Mouse (Mus musculus): ENCODE data around the gene Zfp57.
A peak's percentile ranks its signal among the peaks of the same experiment; 100 is the strongest.
"Not testable (repeated sequence)": the region's sequence is repeated elsewhere in the genome, so short reads cannot be mapped to it uniquely, and the experiment has no call there.

Gene Zfp57

DNA sequence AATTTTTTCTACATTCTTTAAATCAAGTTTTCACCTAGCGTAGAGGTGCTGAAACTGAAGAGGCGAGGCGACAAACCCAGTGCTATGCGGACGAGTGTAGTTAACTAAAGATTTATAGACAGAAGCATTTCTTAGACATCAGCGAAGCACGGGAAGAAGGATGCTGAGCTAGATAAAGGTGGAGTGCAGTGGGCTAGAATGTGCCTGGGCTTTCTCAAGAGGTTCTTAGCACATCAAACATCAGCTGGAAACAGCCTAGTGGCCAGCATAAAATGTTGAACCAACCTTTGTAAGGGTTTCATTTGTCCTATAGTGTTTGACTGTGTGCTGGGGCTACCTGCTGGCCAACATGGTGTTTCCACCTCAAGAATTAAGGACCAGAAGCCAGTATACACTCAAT lies at the start of gene Zfp57:
Zfp57 (plus strand) TSS at position 301 of the 400 bp plus-strand sequence.
- DNase-seq: no peak

DNA sequence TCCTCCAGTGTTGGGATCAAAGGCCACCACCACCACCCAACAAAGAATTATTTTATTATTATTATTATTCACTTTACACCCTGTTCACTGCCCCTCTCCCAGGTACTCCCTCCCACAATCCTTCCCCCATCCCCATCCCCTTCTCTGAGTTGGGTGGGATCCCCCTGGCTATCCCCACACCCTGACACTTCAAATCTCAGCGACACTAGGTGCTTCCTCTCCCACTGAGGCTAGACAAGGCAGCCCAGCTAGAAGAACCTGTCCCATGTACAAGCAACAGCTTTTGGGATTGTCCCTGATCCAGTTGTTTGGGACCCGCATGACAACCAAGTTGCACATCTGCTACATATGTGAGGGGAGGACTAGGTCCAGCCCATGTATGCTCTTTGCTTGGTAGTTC lies 48.3 kb upstream of the Zfp57 start:
- no peak for DNase-seq

DNA sequence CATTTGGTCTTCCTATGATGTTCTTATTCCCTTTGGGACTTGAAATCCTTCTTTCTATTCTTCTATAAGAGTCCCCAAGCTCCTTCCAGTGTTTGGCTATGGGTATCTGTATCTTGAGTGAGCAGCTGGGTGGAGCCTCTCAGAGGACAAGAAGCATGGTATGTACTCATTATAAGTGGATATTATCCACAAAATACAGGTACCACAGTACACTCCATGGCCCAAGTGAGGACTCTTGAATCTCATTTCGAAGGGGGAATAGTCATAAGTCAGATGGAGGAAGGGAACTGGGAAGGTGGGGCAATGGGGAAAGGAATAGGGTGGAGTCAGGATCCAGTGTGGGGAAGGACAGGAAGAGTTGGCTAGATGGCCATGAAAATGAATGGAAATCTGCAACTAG lies 47.9 kb upstream of the Zfp57 start:
- no peak for DNase-seq

DNA sequence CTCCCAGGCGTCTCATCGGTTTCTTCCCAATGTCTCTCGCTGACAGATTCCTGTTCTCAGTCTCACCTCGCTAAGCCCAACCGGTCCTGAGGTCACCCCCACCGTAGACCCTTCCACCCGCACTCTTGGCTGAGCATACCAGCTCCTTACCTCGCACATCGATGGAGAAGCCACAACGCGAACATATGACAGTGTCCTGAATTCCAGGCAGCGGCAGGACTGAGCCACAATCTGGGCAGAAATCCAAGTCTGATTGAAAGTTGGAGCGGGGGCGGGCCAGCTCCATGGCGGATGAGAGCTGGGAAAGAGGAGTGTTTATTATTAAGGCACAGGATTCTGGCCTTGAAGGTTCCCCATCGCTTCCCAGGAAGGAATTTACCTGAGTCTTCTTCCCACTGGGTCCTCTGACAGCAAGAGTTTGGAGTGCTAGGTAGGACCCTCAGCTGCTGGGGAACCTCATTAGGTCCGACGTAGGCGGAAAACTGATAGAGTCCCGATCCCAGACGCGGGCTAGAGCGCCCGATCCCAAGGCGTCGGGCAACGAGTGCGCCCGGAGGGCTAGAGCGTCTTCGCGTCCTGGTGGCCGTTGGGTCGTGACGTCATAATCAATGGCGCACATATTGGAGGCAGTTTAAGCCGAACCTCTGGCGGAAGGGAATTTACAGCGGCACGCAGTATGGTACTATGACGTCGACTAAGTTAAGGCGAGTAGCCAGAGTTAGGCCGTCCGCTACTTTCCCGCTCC lies 42.8 kb upstream of the Zfp57 start, which contains the start of the genes Znrd1 and Znrd1as:
Znrd1 (minus strand) TSS at position 561 of the 745 bp plus-strand sequence.
Znrd1as (plus strand) TSS at position 594 of the 745 bp plus-strand sequence.
- DNase-seq: peak; percentile 98

DNA sequence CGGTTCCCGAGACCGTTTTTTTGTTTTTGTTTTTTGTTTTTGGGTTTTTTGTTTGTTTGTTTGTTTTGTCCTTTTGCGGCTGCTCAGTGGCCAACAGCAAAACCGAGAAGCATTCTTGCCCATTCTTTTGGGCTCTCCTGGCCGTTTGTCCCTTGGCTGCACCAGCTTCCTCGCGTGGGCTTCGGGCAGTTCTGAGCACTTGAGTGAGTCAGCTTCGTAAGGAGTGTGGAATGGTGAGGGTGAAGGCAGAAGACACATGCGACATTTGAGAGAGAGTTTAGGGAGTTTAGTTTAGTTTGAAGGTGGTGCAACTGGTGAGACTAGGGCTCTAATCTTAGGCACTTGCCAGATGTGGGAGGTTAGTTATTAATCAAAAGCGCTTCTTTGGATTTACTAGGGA lies 42.1 kb upstream of the Zfp57 start:
- peak; percentile 42 for DNase-seq

DNA sequence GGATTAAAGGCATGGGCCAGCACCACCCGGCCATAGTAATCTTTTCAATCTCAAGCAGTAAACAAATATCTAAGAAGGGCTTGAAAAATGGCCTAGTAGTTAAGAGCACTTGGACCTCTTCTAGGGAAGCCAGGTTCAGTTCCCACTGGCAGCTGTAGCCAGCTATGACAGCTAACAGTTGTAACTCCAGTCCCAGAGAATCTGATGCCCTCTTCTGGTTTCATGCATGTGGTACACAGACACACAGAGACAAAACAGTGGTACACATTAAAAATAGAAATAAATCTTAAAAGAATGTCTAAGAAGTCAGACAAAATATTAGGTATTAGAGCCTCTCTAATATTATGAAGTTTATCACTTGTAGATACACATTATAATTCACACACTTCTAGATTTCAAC lies 39.8 kb upstream of the Zfp57 start:
- DNase-seq: no peak

DNA sequence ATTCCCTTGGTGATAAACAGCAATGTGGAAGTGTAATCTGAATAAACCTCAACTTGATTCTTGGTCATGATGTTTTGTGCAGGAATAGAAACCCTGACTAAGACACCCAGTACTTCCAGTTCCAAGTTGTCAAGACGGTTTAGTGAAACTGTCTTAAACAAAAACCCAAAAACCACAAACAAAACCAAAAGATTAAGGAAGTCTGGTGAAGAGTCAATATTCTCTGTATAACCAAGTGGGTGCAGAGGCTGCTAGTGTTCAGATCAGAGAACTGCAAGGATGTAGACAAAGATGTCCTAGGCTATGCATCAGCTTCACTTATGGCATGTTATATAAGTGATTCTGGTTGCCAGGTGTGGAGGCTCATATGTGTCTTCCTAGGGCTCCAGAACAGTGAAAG lies 34.1 kb upstream of the Zfp57 start:
- DNase-seq: no peak

DNA sequence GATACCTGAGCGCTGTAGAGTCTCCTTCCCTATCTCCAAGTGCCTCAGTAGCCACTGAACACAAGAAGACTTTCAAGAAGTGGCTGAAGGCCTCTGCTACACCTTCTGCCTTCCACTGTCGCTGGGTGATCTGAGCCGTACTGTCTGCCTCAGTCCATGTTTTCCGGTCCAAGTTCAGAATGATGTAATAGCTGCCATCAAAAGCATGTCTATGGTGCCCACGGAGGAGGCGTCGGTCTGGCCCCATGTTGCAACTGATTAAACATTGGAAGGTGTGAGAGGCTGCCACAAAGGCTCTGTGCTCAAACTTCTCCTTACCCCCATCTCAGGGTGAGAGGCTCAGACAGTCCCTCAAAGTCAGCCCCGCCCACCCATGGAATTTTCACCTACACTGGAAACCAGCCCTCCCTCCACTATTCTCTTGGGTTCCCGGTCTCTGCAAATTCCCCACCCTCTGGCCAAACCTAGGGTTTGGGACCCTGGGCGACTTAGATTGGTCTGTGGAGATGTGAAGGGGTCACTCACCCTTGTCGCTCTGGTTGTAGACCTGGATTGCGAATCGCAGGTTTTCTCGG lies 30.6 kb upstream of the Zfp57 start:
- no peak for DNase-seq

DNA sequence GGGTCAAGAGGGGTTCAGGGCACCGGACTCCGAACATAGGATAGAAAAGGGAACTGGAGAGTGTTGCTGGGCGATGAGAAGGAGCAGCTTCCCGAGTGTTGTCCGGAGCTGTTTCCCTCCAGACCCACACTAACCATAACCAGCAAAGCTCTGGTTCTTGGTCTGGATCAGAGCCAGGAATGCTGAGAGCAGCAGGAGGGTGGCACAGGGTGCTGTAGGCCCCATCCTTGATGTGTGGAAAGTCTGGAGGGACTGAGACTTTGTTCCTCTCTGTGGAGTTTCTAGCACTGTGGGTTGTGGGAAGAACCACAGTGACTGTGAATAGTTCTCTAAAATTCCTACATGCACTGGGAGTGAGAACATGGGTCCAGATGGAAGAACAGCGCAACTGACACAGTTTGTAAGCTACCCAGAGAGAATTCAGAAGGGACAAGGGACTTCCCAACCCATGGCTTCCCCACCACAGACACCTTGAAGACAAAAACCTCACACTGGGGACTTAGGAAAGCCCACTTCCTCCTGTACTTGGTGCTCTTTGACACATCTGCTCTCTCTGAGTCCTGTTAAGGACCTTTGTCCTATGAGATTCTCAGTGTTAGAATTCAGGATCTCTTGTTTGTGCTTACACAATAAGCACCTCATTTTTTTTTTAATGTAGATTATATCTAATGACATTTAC lies 29.7 kb upstream of the Zfp57 start:
- no peak for DNase-seq

DNA sequence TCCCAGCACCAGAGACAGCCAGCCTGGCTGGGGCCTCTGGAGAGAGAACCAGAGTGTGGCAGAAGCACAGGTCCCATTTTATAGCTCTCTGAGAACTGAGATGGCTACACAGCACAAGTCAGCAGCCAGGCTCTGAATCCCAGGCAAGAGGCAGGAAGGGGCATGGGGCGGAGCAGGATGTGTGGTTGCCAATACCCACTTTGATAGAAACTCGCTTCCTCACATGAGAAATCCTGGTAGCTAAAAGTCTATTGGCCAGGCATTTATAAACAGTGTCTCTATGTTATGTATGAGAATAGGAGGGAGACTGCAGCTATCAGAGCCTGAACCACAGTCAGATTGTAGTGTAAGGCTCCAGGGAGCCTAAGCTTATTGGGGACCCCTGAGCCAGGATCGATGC lies 28.2 kb upstream of the Zfp57 start:
- no peak for DNase-seq

DNA sequence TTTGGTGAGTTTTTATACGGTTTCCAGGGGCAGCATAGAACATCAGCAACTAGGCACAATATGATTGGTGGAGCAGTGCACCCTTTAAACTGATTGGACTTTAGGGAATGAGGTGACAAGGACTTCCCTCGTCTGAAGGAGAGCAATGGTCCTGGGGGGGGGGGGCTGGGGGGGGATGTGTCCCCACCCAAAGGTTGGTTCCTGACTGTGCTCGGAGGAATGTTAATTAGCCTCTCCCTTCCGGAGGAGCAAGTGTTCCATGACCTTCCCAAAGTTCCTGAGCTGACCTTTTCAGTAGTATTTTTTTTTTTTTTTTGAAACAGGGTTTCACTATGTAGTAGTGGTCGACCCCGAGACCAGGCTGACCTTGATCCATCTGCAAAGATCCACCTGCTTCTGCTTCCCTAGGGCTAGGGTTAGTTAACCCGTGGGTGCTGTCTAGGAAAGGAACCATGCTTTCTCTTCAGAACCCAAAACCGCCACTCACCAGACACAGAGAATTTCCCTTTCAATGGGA lies 27.6 kb upstream of the Zfp57 start:
- no peak for DNase-seq

DNA sequence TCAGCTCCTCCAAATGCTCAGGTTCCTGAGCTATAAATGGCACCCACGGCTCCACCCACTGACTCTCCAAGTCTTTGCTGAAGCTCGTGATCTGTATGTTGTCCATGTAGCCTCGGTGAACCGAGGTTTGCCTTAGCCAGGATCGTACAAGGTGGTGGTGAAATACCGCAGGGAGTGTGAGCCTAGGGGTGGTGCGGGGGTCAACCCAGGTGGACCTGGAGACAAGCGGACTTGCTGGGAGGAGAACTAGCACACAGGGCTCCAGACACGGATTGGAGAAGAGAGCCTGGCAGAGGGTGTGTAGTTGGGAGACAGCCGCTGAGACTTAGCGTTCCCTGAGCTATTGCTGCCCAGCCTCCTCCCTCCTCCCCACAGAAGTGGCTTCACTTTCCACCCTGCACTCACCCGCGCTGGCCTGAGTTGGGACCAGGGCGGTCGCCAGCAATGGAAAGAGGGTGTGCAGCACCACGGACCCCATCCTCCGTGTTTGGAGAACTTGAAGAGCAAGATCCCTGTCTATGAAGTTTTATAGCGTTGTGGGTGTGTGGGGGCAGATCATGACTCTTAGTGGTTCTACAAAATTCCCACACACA lies 19.6 kb upstream of the Zfp57 start, which contains the start of gene 2410137M14Rik:
2410137M14Rik (minus strand) TSS at position 17 of the 593 bp plus-strand sequence.
- peak; percentile 53 for DNase-seq

DNA sequence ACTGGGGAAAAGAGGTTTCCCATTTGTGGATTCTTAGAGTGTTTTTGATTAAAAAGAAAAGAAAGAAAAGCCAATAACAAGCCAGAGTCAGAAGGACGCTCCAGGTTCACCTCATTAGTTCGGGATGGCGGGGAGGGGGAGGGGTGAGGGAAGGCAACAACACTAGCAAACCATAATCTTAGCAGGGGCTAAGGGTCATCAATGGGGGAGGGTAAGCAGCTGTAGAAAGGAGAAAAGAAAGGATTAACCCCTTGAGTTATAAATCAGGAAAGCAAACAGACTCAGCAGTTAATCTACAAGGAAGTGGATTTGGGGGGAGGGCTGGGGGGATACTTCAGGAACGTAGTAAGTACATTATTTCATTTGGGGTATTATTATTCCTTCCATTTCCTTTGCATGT lies 19.1 kb upstream of the Zfp57 start:
- DNase-seq: no peak

DNA sequence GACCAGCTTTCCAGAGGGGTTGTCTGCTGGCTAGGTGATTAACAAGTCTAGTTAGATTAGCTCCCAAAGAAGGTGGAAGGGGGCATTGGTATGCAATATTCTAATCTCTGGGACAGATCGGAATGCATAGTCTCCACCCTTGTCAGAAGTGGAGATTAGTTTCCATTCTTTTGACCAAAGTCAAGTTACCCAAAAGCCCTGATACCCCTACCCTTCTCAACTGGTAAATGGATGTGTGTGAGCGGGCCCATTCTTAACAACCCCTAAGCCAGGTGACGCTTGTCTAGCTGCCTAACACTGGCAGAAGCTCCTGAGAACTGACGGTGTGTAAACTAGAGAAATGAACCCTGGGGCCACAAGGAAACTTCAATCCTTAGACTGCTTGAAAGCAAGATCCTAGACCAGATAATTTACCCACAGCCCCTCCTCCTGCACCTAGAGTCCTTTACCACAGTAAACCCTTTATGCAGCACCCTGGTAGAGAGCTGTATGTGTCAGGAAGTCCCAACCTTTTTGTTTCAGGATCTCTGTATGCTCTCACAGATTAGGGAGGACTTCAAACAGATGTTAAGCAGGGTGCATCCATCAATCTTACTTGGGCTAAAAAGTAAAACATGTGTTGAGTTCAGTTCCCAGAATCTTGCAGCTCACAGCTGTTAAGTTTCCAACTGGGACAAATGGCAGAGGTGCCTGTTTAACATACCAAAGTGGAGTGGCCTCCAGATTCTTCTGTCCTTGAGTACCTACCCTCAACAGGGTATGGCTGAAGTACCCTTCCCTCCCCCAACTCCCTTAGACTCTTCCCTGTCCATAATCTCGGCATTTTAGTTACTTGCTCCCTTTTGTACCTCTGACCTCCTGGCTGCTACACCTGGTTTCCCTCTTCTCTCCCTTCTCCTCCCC lies 18.5 kb upstream of the Zfp57 start:
- DNase-seq: no peak

DNA sequence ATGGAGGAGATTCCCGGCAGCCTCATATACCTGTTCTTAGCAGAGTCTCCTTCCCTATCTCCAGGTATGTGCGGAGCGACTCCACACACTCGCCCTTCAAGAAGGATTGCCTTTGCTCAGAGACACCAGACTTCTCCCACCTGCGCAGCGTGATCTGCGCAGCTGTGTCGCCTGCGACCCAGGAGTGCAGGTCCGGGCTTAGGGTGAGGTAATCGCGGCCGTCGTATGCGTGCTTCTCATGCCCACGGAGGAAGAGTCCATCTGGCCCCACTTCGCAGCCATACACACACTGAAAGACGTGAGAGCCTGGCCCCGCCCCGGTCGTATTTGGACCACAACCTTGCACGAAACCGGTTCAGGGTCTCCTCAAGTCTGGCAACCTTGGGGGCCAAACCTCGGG lies 12.5 kb upstream of the Zfp57 start:
- no peak for DNase-seq

DNA sequence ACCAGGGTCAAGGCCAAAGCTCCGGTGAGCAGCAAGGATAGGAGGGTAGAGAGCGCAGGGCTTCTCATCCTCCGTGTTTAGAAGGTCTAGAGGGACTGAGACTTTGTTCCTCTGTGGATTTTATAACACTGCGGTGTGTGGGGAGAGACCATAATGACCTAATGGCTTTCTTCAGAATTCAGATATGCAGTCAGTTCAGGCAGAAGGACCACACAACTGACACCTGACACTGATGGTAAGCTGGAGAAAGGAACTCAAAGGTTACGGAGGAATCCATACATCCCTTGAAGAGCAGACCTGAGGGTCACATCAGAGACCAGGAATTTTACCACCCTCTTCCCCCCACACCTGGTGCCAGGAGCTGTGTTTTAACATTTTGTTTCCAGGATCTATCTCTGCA lies 11.5 kb upstream of the Zfp57 start, which contains the start of gene H2-M5:
H2-M5 (minus strand) TSS at position 101 of the 400 bp plus-strand sequence.
- DNase-seq: no peak

DNA sequence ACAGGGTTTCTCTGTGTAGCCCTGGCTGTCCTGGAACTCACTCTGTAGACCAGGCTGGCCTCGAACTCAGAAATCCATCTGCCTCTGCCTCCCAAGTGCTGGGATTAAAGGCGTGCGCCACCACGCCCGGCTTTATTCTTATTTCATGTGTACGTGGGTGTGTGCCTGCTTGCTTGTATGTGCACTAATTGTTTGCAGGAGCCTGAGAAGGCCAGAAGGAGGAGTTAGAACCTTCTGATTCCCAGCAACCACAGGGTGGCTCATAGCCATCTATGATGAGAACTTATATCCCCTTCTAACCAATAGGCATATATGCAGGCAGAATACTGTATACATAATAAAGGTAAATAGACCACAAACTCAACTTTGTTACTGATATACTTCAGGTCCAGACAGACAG lies 10.3 kb upstream of the Zfp57 start:
- not testable (repeated sequence) for DNase-seq

DNA sequence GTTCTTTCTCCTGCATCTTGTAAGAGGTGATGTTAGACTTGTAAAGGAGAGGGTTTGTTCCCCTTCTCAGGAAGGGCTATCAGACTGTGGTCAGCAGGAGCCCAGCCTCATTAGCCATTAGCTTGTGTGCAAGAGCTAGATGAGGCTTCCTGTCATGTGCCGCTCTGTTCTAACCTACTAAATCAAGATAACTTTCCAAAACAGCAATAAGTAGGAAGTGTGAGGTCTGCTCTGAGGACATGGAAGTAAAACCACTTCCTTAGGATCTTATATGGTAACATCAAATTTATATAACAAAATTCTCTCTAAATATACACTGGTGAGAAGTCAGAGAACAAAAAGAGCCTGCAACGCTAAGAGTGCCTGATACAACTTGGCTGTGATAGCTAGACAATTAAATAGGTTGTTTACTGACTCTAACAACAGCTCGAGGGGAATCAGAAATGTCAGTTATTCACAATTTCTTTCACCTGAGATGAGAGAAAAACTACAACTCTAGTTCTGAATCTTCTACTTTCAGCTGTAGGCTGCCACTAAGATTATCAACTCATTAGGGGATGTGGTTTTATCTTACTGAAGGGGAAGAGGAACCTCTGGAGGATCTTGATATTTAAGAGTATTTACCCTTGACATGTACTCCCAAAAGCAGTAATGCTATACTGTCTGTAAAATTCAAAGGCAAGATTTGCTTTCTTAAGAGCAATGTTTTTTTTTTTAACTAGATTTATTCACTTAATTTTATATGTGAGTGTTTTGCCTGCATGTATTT lies 8.4 kb upstream of the Zfp57 start:
- no peak for DNase-seq

DNA sequence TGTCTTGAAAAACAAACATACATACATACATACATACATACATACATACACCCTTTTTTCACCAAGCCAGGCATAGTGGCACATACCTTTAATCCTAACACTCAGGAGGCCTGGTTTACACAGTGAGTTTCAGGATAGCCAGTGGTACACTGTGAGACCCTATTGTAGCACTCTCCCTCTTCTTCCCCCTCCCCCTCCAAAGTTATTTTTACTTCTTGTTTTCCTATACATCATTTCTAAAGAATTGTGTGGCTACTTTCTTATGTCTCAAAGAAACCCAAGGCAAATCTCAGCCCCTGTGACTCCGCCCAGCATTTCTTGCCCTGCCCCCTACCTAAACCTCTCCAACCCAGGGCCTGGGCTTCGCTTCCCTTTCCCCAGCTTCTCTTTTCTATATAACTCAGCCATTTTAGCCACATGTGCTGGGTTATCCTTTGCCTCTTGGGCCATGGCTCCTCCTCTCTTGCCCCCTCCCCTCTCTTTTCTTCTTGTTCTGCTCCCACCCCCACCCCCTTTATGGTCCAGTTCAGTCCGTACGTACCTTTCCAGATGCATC lies 7.1 kb upstream of the Zfp57 start:
- no peak for DNase-seq

DNA sequence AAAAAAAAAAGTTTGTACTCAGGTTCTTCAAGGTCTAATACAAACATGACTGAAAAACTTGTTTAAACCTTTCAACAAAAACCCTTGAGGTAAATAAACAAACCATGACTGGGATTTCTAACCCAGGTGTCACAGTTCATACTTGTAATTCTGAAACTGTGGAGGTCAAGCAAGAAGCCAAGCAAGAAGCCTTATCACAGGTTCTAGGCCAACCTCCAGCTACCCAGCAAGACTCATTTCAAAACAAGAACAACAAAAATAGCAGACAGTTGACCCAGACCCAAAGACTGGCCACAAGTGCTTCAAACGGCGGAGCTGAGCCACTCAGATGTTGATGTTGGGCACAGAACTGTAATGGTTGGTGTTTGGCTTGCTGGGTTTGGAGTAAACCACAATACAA lies 6.4 kb upstream of the Zfp57 start:
- no peak for DNase-seq

DNA sequence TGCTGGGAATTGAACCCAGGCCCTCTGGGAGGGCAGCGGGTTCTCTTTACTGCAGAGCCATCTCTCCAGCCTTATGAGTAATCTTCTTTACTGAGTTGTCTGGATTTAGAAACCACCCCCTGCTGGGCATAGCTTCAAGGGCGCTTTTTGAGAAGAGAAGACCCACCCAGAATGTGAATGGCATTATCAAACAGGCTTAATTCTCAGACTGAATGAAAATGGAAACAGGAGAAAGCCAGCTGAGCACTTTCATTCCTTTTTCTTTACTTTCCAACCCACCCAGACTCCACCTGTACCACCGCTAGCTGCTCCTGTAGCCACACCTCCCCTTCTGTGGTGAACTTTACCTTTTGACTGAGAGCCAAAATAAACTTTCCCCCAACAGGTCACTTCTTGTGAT lies 5.5 kb upstream of the Zfp57 start:
- no peak for DNase-seq
